Mouse (Mus musculus) effector memory CD4-positive, alpha-beta T cell, adult 5 months (primary cell): Measurements from ENCODE around the gene Olfr1183. TPM values are rescaled to one million over a fixed set of nuclear protein-coding genes. Genes with fewer than 3 reads are reported as not detected.

ENCODE experiments used
- polyA plus RNA-seq: library from polyadenylated mRNA; unstranded; fragments of 100-300 nt; shearing (Covaris generic); gene quantifications from one replicate; pipeline ENCODE4 v1.2.1, GENCODE M21; 2017

Olfr1183 gene
- not detected for polyA plus RNA-seq

GRCm38 (mm10) chr2:88454567-88454966 lies at the start of gene Olfr1183:
TSS of gene Olfr1183 (plus strand) at chr2:88454867.

GRCm38 (mm10) chr2:88406353-88406752 lies 48.3 kb upstream of the Olfr1183 start, which contains the start of gene Olfr1179:
TSS of gene Olfr1179 (minus strand) at chr2:88406453.

GRCm38 (mm10) chr2:88419051-88419450 lies 35.6 kb upstream of the Olfr1183 start, which contains the start of gene Olfr1180:
TSS of gene Olfr1180 (minus strand) at chr2:88419151.

GRCm38 (mm10) chr2:88426071-88426470 lies 28.6 kb upstream of the Olfr1183 start, which contains the start of gene Olfr1181:
TSS of gene Olfr1181 (minus strand) at chr2:88426171.

GRCm38 (mm10) chr2:88449031-88449430 lies 5.6 kb upstream of the Olfr1183 start, which contains the start of gene Gm13757:
TSS of gene Gm13757 (minus strand) at chr2:88449131.

GRCm38 (mm10) chr2:88483298-88483697 lies 28.6 kb downstream of the Olfr1183 start, which contains the start of gene Olfr1184:
TSS of gene Olfr1184 (plus strand) at chr2:88483598.

GRCm38 (mm10) chr2:88493020-88493419 lies 38.4 kb downstream of the Olfr1183 start, which contains the start of gene Olfr1185-ps1:
TSS of gene Olfr1185-ps1 (plus strand) at chr2:88493320.

GRCm38 (mm10) chr2:88518251-88518650 lies 63.6 kb downstream of the Olfr1183 start, which contains the start of gene Olfr1186:
TSS of gene Olfr1186 (plus strand) at chr2:88518551.

Other genes with a start within 250 kb of the Olfr1183 start
- gene Olfr1170, start 226.5 kb upstream of the Olfr1183 start, polyA plus RNA-seq = not detected
- gene Olfr1173, start 175.0 kb upstream of the Olfr1183 start, polyA plus RNA-seq = not detected
- not detected for gene Olfr1174-ps, start 139.7 kb upstream of the Olfr1183 start, polyA plus RNA-seq
- not detected for gene Olfr1175-ps, start 127.7 kb upstream of the Olfr1183 start, polyA plus RNA-seq
- gene Olfr1176, start 118.1 kb upstream of the Olfr1183 start, polyA plus RNA-seq = not detected
- gene Olfr1177-ps, start 108.4 kb upstream of the Olfr1183 start, polyA plus RNA-seq = not detected
- gene Olfr1178, start 67.8 kb upstream of the Olfr1183 start, polyA plus RNA-seq = not detected
- gene Olfr1179, start 48.4 kb upstream of the Olfr1183 start, polyA plus RNA-seq = not detected
- gene Olfr1180, start 35.7 kb upstream of the Olfr1183 start, polyA plus RNA-seq = not detected
- gene Olfr1181, start 28.7 kb upstream of the Olfr1183 start, polyA plus RNA-seq = not detected
- not detected for gene Gm13757, start 5.7 kb upstream of the Olfr1183 start, polyA plus RNA-seq
- 0.37 TPM for gene Olfr1184, start 28.7 kb downstream of the Olfr1183 start, polyA plus RNA-seq
- gene Olfr1185-ps1, start 38.5 kb downstream of the Olfr1183 start, polyA plus RNA-seq = not detected
- gene Olfr1186, start 63.7 kb downstream of the Olfr1183 start, polyA plus RNA-seq = not detected
- not detected for gene Olfr1188, start 102.1 kb downstream of the Olfr1183 start, polyA plus RNA-seq
- not detected for gene Olfr1189, start 131.6 kb downstream of the Olfr1183 start, polyA plus RNA-seq
- not detected for gene Olfr1191-ps1, start 185.7 kb downstream of the Olfr1183 start, polyA plus RNA-seq
- 0.12 TPM for gene Olfr1192-ps1, start 193.6 kb downstream of the Olfr1183 start, polyA plus RNA-seq
- not detected for gene Olfr1193, start 220.8 kb downstream of the Olfr1183 start, polyA plus RNA-seq
- not detected for gene Olfr1195, start 234.3 kb downstream of the Olfr1183 start, polyA plus RNA-seq
- gene Olfr1196, start 249.7 kb downstream of the Olfr1183 start, polyA plus RNA-seq = not detected